Mouse (Mus musculus) myocyte (in vitro differentiated cells): Measurements from ENCODE around the gene Fam169b.

Source experiments
- CEBPB ChIP-seq: IDR thresholded peaks from 2 replicates; pipeline ENCODE4 v1.6.1; 2011; ENCODE audit warnings: mild to moderate bottlenecking, moderate library complexity; ENCODE audit not compliant: poor library complexity, insufficient read depth, severe bottlenecking
- MYOD1 ChIP-seq, 3 experiments: IDR thresholded peaks; one replicate each; pipeline ENCODE4 v1.6.1; 2011; ENCODE audit warnings: control low read depth in 2 of 3, low read depth in 2 of 3, mild to moderate bottlenecking in 2 of 3, moderate library complexity in 1 of 3; ENCODE audit not compliant: insufficient read length in 2 of 3, control insufficient read depth in 1 of 3
- MYOG ChIP-seq, 3 experiments: IDR thresholded peaks; one replicate each; pipeline ENCODE4 v1.6.1; 2011; ENCODE audit warnings: control low read depth in 2 of 3, low read depth in 2 of 3, mild to moderate bottlenecking in 2 of 3; ENCODE audit not compliant: insufficient read length in 2 of 3, control insufficient read depth in 1 of 3, insufficient read depth in 1 of 3
- POLR2A ChIP-seq: IDR thresholded peaks from one replicate; pipeline ENCODE4 v1.6.1; 2011; ENCODE audit warnings: low read depth, mild to moderate bottlenecking, control low read depth, moderate library complexity; ENCODE audit not compliant: insufficient read length
- POLR2AphosphoS2 ChIP-seq: IDR thresholded peaks from one replicate; pipeline ENCODE4 v1.6.1; 2011; ENCODE audit warnings: low read depth, control low read depth; ENCODE audit not compliant: insufficient read length
- TCF12 ChIP-seq: IDR thresholded peaks from one replicate; pipeline ENCODE4 v1.6.1; 2011; ENCODE audit warnings: mild to moderate bottlenecking, control low read depth; ENCODE audit not compliant: poor library complexity, insufficient read depth, severe bottlenecking
- TCF3 ChIP-seq: IDR thresholded peaks from one replicate; pipeline ENCODE4 v1.6.1; 2011; ENCODE audit warnings: low read depth, control low read depth; ENCODE audit not compliant: insufficient read length
- USF1 ChIP-seq: IDR thresholded peaks from one replicate; pipeline ENCODE4 v1.6.1; 2011; ENCODE audit warnings: low read depth, mild to moderate bottlenecking, control low read depth, moderate library complexity

- TF ChIP-seq TCF3 (no peak), USF1 (no peak), MYOD1 (IDR thresholded peaks at IDR 0.05; ENCODE audit: control insufficient read depth in 1 of 3, insufficient read length in 2 of 3, low read depth in 2 of 3) (no peak), TCF12 (no peak), POLR2AphosphoS2 (no peak), MYOG (IDR thresholded peaks at IDR 0.05; ENCODE audit: control insufficient read depth in 1 of 3, insufficient read depth in 1 of 3, insufficient read length in 2 of 3, low read depth in 2 of 3) (no peak), POLR2A (no peak), CEBPB (no peak)
These were observed 1.3 kb downstream of the Fam169b start for GRCm38 (mm10) chr7:68274951-68275350.
